Mouse (Mus musculus) spleen, adult 2 months (tissue): Measurements from ENCODE around the gene Tars.

Experiments
- CTCF ChIP-seq: fragments of 200-500 bp; IDR thresholded peaks from 2 replicates; pipeline ENCODE4 v1.5.1; 2011; ENCODE audit warnings: mild to moderate bottlenecking, inconsistent platforms; ENCODE audit not compliant: insufficient read depth, insufficient read length, insufficient replicate concordance; ENCODE audit errors: extremely low read depth
- POLR2A ChIP-seq: fragments of 200-500 bp; IDR thresholded peaks from 2 replicates; pipeline ENCODE4 v1.6.1; 2011; ENCODE audit warnings: low read depth, low read length, inconsistent platforms

- TF ChIP-seq CTCF (no peak), POLR2A (no peak)
These were observed 35.4 kb downstream of the Tars start for GRCm38 (mm10) chr15:11364112-11364511.
